Mouse (Mus musculus) embryonic facial prominence, embryonic 14.5 days (tissue): ENCODE measurements around the gene Adh6b. TPM values are rescaled to one million over a fixed set of nuclear protein-coding genes. Genes with fewer than 3 reads are reported as not detected.

Source experiments
- ATAC-seq: fragments of 200-750 bp; cut with Nextera tagmentation; 2 replicates; pipeline ENCODE4 v1.8.0; 2017; ENCODE audit warnings: low read depth, moderate number of reproducible peaks, moderate TSS enrichment
- DNase-seq: peaks from one replicate; pipeline ENCODE4 v3.0.0-alpha.2; 2015; ENCODE audit warnings: low spot score
- H3K27ac ChIP-seq: fragments of 300-500 bp; sonication (generic); replicated peaks from 2 replicates; pipeline ENCODE4 v1.5.1; 2014; ENCODE audit warnings: low read depth, mild to moderate bottlenecking, low read length, moderate library complexity
- H3K27me3 ChIP-seq: fragments of 300-500 bp; sonication (generic); replicated peaks from 2 replicates; pipeline ENCODE4 v1.6.1; 2014; ENCODE audit warnings: low read length; ENCODE audit not compliant: control insufficient read depth, insufficient read depth
- H3K36me3 ChIP-seq: fragments of 300-500 bp; sonication (generic); 2 replicates; pipeline ENCODE4 v1.6.1; 2014; ENCODE audit warnings: low read length, mixed read lengths; ENCODE audit not compliant: control insufficient read depth, insufficient read depth
- H3K4me1 ChIP-seq: fragments of 300-500 bp; sonication (generic); 2 replicates; pipeline ENCODE4 v1.6.1; 2014; ENCODE audit warnings: antibody characterized with exemption, low read length; ENCODE audit not compliant: control insufficient read depth, insufficient read depth
- H3K4me2 ChIP-seq: fragments of 300-500 bp; sonication (generic); 2 replicates; pipeline ENCODE4 v1.6.1; 2014; ENCODE audit warnings: low read depth, mild to moderate bottlenecking, low read length, moderate library complexity, mixed read lengths
- H3K4me3 ChIP-seq: fragments of 300-500 bp; sonication (generic); 2 replicates; pipeline ENCODE4 v1.5.1; 2014; ENCODE audit warnings: low read depth, mild to moderate bottlenecking, low read length
- H3K9ac ChIP-seq: fragments of 300-500 bp; sonication (generic); 2 replicates; pipeline ENCODE4 v1.6.1; 2014; ENCODE audit warnings: low read depth, mild to moderate bottlenecking, low read length, moderate library complexity, mixed read lengths
- H3K9me3 ChIP-seq: fragments of 300-500 bp; sonication (generic); 2 replicates; pipeline ENCODE4 v1.6.1; 2016; ENCODE audit warnings: low read length; ENCODE audit not compliant: control insufficient read depth
- WGBS: fragments of 180-500 bp; shearing (Covaris S2); extraction: QIAGEN DNeasy Blood & Tissue Kit; methylation state at CpG from one replicate; pipeline ENCODE4 v1.1.7; 2014; 5-methylcytosine and 5-hydroxymethylcytosine counted together
- polyA plus RNA-seq: library from polyadenylated mRNA; unstranded; fragments of >200 nt; fragmentation: Nextera tagmentation; extraction: Ambion mirVana; gene quantifications from 2 replicates; pipeline ENCODE4 v1.2.1, GENCODE M21; 2014

Adh6b gene
- polyA plus RNA-seq, 1 experiment from 2014 or later, result 0.51 TPM

GRCm38 (mm10) chr3:138373920-138374319 lies 32.3 kb downstream of the Adh6b start:
- H3K36me3 ChIP-seq, result no peaks in the 10 kb centered on the region
- H3K4me1 ChIP-seq, result no peaks in the 10 kb centered on the region
- no peak overlapping the region for H3K4me2 ChIP-seq
- DNase-seq, result no peak
- no peak for ATAC-seq
- no peaks in the 10 kb centered on the region for H3K27me3 ChIP-seq
- H3K4me3 ChIP-seq, result no peak overlapping the region
- H3K9ac ChIP-seq, result no peak overlapping the region
- no peak overlapping the region for H3K27ac ChIP-seq
- WGBS, result 58% methylated on average over 4 of the region's 4 CpGs
- H3K9me3 ChIP-seq, result no peaks in the 10 kb centered on the region

GRCm38 (mm10) chr3:138375148-138375547 lies 33.6 kb downstream of the Adh6b start:
- Histone ChIP-seq H3K4me3 (no peak overlapping the region), H3K4me1 (no peaks in the 10 kb centered on the region), H3K9me3 (no peaks in the 10 kb centered on the region), H3K9ac (no peak overlapping the region), H3K27ac (no peak overlapping the region), H3K36me3 (no peaks in the 10 kb centered on the region), H3K4me2 (no peak overlapping the region), H3K27me3 (no peaks in the 10 kb centered on the region)
- ATAC-seq (no peak), DNase-seq (no peak)
- 85% methylated on average over 2 of the region's 2 CpGs for WGBS

- DNase-seq (peak; percentile 27), ATAC-seq (no peak)
- Histone ChIP-seq H3K27ac (no peak overlapping the region), H3K4me1 (no peaks in the 10 kb centered on the region), H3K4me3 (no peak overlapping the region), H3K9me3 (no peaks in the 10 kb centered on the region), H3K36me3 (no peaks in the 10 kb centered on the region), H3K4me2 (no peak overlapping the region), H3K27me3 (no peaks in the 10 kb centered on the region), H3K9ac (no peak overlapping the region)
- WGBS, result 19% methylated on average over 3 of the region's 3 CpGs
These were observed 39.6 kb downstream of the Adh6b start for GRCm38 (mm10) chr3:138381133-138381532.

- H3K9me3 ChIP-seq, result no peaks in the 10 kb centered on the region
- H3K9ac ChIP-seq, result no peak overlapping the region
- H3K36me3 ChIP-seq, result no peaks in the 10 kb centered on the region
- WGBS, result 74% methylated on average over 6 of the region's 6 CpGs
- no peaks in the 10 kb centered on the region for H3K4me1 ChIP-seq
- DNase-seq (no peak), ATAC-seq (no peak)
- H3K4me2 ChIP-seq, result no peak overlapping the region
- no peak overlapping the region for H3K4me3 ChIP-seq
- H3K27me3 ChIP-seq, result no peaks in the 10 kb centered on the region
- H3K27ac ChIP-seq, result no peak overlapping the region
These were observed 45.6 kb downstream of the Adh6b start for GRCm38 (mm10) chr3:138387155-138387554.

GRCm38 (mm10) chr3:138404872-138405271 lies 63.3 kb downstream of the Adh6b start:
- Histone ChIP-seq H3K27ac (no peak overlapping the region), H3K4me3 (no peak overlapping the region), H3K9me3 (no peaks in the 10 kb centered on the region), H3K4me1 (no peaks in the 10 kb centered on the region), H3K9ac (no peak overlapping the region), H3K4me2 (no peak overlapping the region), H3K27me3 (no peaks in the 10 kb centered on the region), H3K36me3 (no peaks in the 10 kb centered on the region)
- no peak for DNase-seq
- WGBS, result 84% methylated on average over 3 of the region's 3 CpGs
- no peak for ATAC-seq

GRCm38 (mm10) chr3:138405341-138405740 lies 63.8 kb downstream of the Adh6b start:
- DNase-seq, result peak; percentile 61
- no peak for ATAC-seq

GRCm38 (mm10) chr3:138405840-138406239 lies 64.3 kb downstream of the Adh6b start:
- H3K27me3 ChIP-seq, result no peaks in the 10 kb centered on the region
- ATAC-seq (no peak), DNase-seq (no peak)
- no peak overlapping the region for H3K4me2 ChIP-seq
- H3K27ac ChIP-seq, result no peak overlapping the region
- H3K9ac ChIP-seq, result no peak overlapping the region
- no peak overlapping the region for H3K4me3 ChIP-seq
- H3K4me1 ChIP-seq, result no peaks in the 10 kb centered on the region
- H3K36me3 ChIP-seq, result no peaks in the 10 kb centered on the region
- 77% methylated on average over 7 of the region's 7 CpGs for WGBS
- no peaks in the 10 kb centered on the region for H3K9me3 ChIP-seq

More at GRCm38 (mm10) chr3:138405341-138405740, 63.8 kb downstream of the Adh6b start:
- no peaks in the 10 kb centered on the region for H3K9me3 ChIP-seq
- no peak overlapping the region for H3K4me2 ChIP-seq
- H3K4me1 ChIP-seq, result no peaks in the 10 kb centered on the region
- no peaks in the 10 kb centered on the region for H3K36me3 ChIP-seq
- H3K27me3 ChIP-seq, result no peaks in the 10 kb centered on the region
- no peak overlapping the region for H3K4me3 ChIP-seq
- no peak overlapping the region for H3K27ac ChIP-seq
- 45% methylated on average over 3 of the region's 3 CpGs for WGBS
- no peak overlapping the region for H3K9ac ChIP-seq

- WGBS, result 89% methylated on average over 1 of the region's 1 CpGs
- no peak overlapping the region for H3K4me2 ChIP-seq
- H3K27ac ChIP-seq, result no peak overlapping the region
- H3K4me1 ChIP-seq, result no peaks in the 10 kb centered on the region
- no peaks in the 10 kb centered on the region for H3K27me3 ChIP-seq
- ATAC-seq, result no peak
- no peak overlapping the region for H3K4me3 ChIP-seq
- no peaks in the 10 kb centered on the region for H3K9me3 ChIP-seq
- H3K36me3 ChIP-seq, result no peaks in the 10 kb centered on the region
- H3K9ac ChIP-seq, result no peak overlapping the region
- no peak for DNase-seq
These were observed 66.3 kb downstream of the Adh6b start for GRCm38 (mm10) chr3:138407920-138408319.
